In the genomic region with DNA sequence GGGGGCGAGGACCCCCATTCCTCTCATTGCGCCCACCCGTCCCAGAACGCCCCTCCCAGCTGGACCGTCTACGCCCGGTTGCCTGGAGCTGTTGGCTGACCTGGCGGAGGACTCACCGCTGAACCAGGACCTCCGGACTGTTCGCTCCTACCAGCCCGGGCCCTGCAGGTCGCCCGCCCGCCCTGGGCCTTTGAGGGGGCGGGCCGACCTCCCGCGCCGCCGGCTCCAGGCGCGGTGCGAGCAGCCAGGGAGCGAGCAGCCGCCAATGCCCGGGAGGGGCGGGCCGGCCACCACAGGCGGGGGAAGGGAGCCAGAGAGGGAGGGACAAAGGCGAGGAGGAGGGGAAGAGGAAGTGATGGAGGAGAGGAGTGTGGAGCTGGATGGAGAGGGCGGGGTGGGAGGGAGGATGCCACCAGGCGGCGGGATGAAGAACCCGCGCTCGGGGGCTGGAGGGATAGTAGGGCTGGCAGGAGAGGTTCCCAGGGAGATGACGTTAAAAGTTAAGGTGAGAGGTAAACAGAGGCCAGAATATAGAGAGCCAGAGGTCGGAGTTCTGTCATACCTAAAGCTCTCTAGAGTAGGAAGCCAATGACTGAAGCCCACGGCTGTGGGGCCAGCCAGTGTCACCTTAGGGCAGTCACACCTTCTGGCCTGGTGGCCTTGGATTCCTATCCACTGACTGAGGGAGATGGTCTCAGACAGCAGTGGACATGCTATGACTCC, we compare ENCODE assay signal across 1 mouse cellular context.
A peak's percentile ranks its signal among the peaks of the same experiment; 100 is the strongest.
TF ChIP-seq lines count a peak whose summit lies in the region.

No protein-coding gene starts in this region.

TF ChIP-seq in CH12.LX, 34 proteins besides CTCF, POLR2A, EP300 and RAD21 (continued from another document):
- no peak for TF ChIP-seq GABPA (IDR thresholded peaks at IDR 0.05; ENCODE audit: insufficient replicate concordance, low read depth, low read length)
- TF ChIP-seq MEF2A (IDR thresholded peaks at IDR 0.05; ENCODE audit: borderline replicate concordance, low read depth, low read length), result no peak
- TF ChIP-seq KAT2A (IDR thresholded peaks at IDR 0.05; ENCODE audit: insufficient replicate concordance, low read length), result no peak
- TF ChIP-seq ZC3H11A (IDR thresholded peaks at IDR 0.05; ENCODE audit: low read depth, low read length), result no peak
- TF ChIP-seq SIN3A (IDR thresholded peaks at IDR 0.05; ENCODE audit: low read length), result peak; percentile 16; the same call in 1 of the 2 replicates
- no peak for TF ChIP-seq ZKSCAN1 (IDR thresholded peaks at IDR 0.05; ENCODE audit: borderline replicate concordance, low read depth, low read length)
- TF ChIP-seq SMC3 (IDR thresholded peaks at IDR 0.05; ENCODE audit: low read depth, low read length), result no peak
- peak; percentile 77; the same call in 1 of the 2 replicates for TF ChIP-seq CHD2 (IDR thresholded peaks at IDR 0.05; ENCODE audit: low read length)
- peak; percentile 31; the same call in 1 of the 2 replicates for TF ChIP-seq TCF12 (IDR thresholded peaks at IDR 0.05; ENCODE audit: low read depth, low read length)
- TF ChIP-seq ZMIZ1 (IDR thresholded peaks at IDR 0.05; ENCODE audit: low read depth, low read length), result 0 out of 2 replicates have a peak, but pooled peaks have one; percentile 43
- no peak for TF ChIP-seq UBTF (IDR thresholded peaks at IDR 0.05; ENCODE audit: low read depth, low read length)
- TF ChIP-seq POLR2AphosphoS2 (IDR thresholded peaks at IDR 0.05; ENCODE audit: low read depth, low read length), result no peak
- peak; percentile 51 for TF ChIP-seq HCFC1 (IDR thresholded peaks at IDR 0.05; ENCODE audit: low read depth, low read length)
- TF ChIP-seq ZNF384 (IDR thresholded peaks at IDR 0.05; ENCODE audit: low read depth, low read length), result no peak
- TF ChIP-seq MAFK (IDR thresholded peaks at IDR 0.05; ENCODE audit: insufficient replicate concordance, low read length), result no peak
- TF ChIP-seq PAX5 (IDR thresholded peaks at IDR 0.05; ENCODE audit: low read length), result no peak
- TF ChIP-seq IRF4 (IDR thresholded peaks at IDR 0.05; ENCODE audit: low read depth, low read length), result no peak
- TF ChIP-seq USF2 (conservative IDR thresholded peaks at IDR 0.05; ENCODE audit: low read depth, low read length), result no peak
